Mouse (Mus musculus): ENCODE data around the gene Zfp652.

The Zfp652 gene

GRCm38 (mm10) chr11:95833006-95833570 is 120.6 kb downstream of the Zfp652 start:
- DNase-seq: no peak

- no peak for DNase-seq
Observed at GRCm38 (mm10) chr11:95833631-95834142, 121.2 kb downstream of the Zfp652 start.

GRCm38 (mm10) chr11:95834143-95834667 is 121.7 kb downstream of the Zfp652 start:
- peak; percentile 70 for DNase-seq

GRCm38 (mm10) chr11:95834742-95835710 is 122.6 kb downstream of the Zfp652 start:
- DNase-seq: peak; percentile 54

GRCm38 (mm10) chr11:95835832-95836231 is 123.4 kb downstream of the Zfp652 start:
- no peak for DNase-seq

GRCm38 (mm10) chr11:95836433-95836832 is 124.0 kb downstream of the Zfp652 start:
- DNase-seq: no peak

GRCm38 (mm10) chr11:95837059-95837458 is 124.6 kb downstream of the Zfp652 start, which contains the start of gene Gngt2:
Gngt2 (plus strand) TSS chr11:95837216.
- DNase-seq: peak; percentile 58

- DNase-seq: no peak
Observed at GRCm38 (mm10) chr11:95838598-95838997, 126.1 kb downstream of the Zfp652 start.

- no peak for DNase-seq
Observed at GRCm38 (mm10) chr11:95838999-95839868, 126.8 kb downstream of the Zfp652 start.

GRCm38 (mm10) chr11:95840694-95841497 is 128.4 kb downstream of the Zfp652 start:
- no peak for DNase-seq

GRCm38 (mm10) chr11:95841498-95841830 is 129.0 kb downstream of the Zfp652 start:
- no peak for DNase-seq

GRCm38 (mm10) chr11:95842074-95842681 is 129.7 kb downstream of the Zfp652 start, which contains the start of gene Abi3:
Abi3 (minus strand) TSS chr11:95842476.
- DNase-seq: peak; percentile 74

GRCm38 (mm10) chr11:95842953-95843352 is 130.5 kb downstream of the Zfp652 start:
- DNase-seq: no peak

GRCm38 (mm10) chr11:95843421-95843950 is 131.0 kb downstream of the Zfp652 start:
- no peak for DNase-seq

GRCm38 (mm10) chr11:95844935-95845334 is 132.5 kb downstream of the Zfp652 start:
- no peak for DNase-seq

- no peak for DNase-seq
Observed at GRCm38 (mm10) chr11:95850898-95851297, 138.4 kb downstream of the Zfp652 start.

GRCm38 (mm10) chr11:95853684-95854083 is 141.2 kb downstream of the Zfp652 start:
- DNase-seq: peak; percentile 64

- no peak for DNase-seq
Observed at GRCm38 (mm10) chr11:95857306-95857705, 144.8 kb downstream of the Zfp652 start.

- DNase-seq: no peak
Observed at GRCm38 (mm10) chr11:95857716-95858527, 145.4 kb downstream of the Zfp652 start.
